Mouse (Mus musculus): Measurements from ENCODE around the gene Actn4. TPM values are rescaled to one million over a fixed set of nuclear protein-coding genes. Genes with fewer than 3 reads are reported as not detected.

The Actn4 gene
- polyA plus RNA-seq, 1 experiment from 2014 or later = 402 TPM

DNA sequence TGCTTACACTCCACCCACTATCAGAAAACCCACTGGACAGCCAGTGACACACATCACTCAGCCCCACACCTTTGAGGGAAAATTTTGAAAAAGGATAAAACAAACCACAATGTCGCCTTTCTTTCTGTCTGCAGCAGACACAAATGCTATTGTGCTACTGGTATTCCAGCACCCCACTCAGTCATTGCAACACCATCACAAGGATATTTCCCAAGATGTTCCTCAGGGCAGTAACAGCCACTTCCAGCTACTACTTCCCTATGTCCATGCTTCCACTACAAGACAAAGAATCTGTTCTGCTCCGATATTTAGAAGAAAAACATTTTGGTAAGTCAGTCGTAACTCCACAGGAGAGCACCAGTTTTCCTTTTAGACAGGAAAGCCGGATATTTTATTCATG, 7.4 kb downstream of the Actn4 start:
- Histone ChIP-seq H3K9ac (ENCODE audit: low read depth, low read length) (no peak overlapping the region), H3K4me2 (ENCODE audit: low read depth, low read length) (no peak overlapping the region), H3K9me3 (ENCODE audit: control insufficient read depth, low read length) (no peaks in the 10 kb centered on the region), H3K4me3 (ENCODE audit: low read length) (no peak overlapping the region), H3K4me1 (ENCODE audit: control insufficient read depth, insufficient read depth, low read length) (peaks cover 79% of the 10 kb centered on the region), H3K36me3 (ENCODE audit: control insufficient read depth, insufficient read depth, low read length) (no peaks in the 10 kb centered on the region), H3K27me3 (replicated peaks; ENCODE audit: control insufficient read depth, insufficient read depth, low read length) (no peaks in the 10 kb centered on the region), H3K27ac (ENCODE audit: low read length) (no peak overlapping the region)
- WGBS = 75% methylated on average over 4 of the region's 4 CpGs
- no peak for ATAC-seq

- peaks cover 83% of the 10 kb centered on the region for H3K4me1 ChIP-seq (ENCODE audit: control insufficient read depth, insufficient read depth, low read length)
- no peak overlapping the region for H3K4me3 ChIP-seq (ENCODE audit: low read length)
- H3K9me3 ChIP-seq (ENCODE audit: control insufficient read depth, low read length) = no peaks in the 10 kb centered on the region
- no peak for ATAC-seq
- H3K4me2 ChIP-seq (ENCODE audit: low read depth, low read length) = no peak overlapping the region
- peak overlapping the region; percentile 81 for H3K27ac ChIP-seq (ENCODE audit: low read length)
- peak overlapping the region; percentile 57 for H3K9ac ChIP-seq (ENCODE audit: low read depth, low read length)
- no peaks in the 10 kb centered on the region for H3K27me3 ChIP-seq (replicated peaks; ENCODE audit: control insufficient read depth, insufficient read depth, low read length)
- H3K36me3 ChIP-seq (ENCODE audit: control insufficient read depth, insufficient read depth, low read length) = peaks cover 3% of the 10 kb centered on the region; the same call in 1 of the 2 replicates
- 17% methylated on average over 2 of the region's 2 CpGs for WGBS
These were observed 8.4 kb downstream of the Actn4 start for GRCm38 (mm10) chr7:28953476-28954376.

DNA sequence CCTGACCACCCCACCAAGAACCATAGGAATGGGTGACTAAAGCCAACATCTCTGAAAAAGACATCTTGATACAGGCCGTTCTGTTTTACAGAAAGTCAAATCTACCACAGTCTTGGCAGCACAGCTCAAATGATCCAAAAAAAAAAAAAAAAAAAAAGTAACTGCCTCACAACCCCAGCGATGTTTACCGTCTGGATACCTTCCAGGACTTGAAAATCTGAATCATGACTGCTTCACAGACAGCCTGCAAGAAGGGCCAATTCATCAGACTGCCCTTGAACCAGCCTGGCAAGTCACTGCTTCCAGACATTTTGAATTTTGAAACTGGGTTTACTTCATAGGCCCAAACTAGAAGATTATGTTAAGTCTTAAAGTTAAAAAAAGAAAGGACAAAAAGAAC, 9.4 kb downstream of the Actn4 start:
- no peak for ATAC-seq
- Histone ChIP-seq H3K9ac (ENCODE audit: low read depth, low read length) (no peak overlapping the region), H3K27me3 (replicated peaks; ENCODE audit: control insufficient read depth, insufficient read depth, low read length) (no peaks in the 10 kb centered on the region), H3K27ac (ENCODE audit: low read length) (peak overlapping the region; percentile 81), H3K4me1 (ENCODE audit: control insufficient read depth, insufficient read depth, low read length) (peaks cover 84% of the 10 kb centered on the region), H3K36me3 (ENCODE audit: control insufficient read depth, insufficient read depth, low read length) (peaks cover 3% of the 10 kb centered on the region; the same call in 1 of the 2 replicates), H3K4me2 (ENCODE audit: low read depth, low read length) (no peak overlapping the region), H3K9me3 (ENCODE audit: control insufficient read depth, low read length) (no peaks in the 10 kb centered on the region), H3K4me3 (ENCODE audit: low read length) (no peak overlapping the region)
- 14% methylated on average over 3 of the region's 3 CpGs for WGBS

DNA sequence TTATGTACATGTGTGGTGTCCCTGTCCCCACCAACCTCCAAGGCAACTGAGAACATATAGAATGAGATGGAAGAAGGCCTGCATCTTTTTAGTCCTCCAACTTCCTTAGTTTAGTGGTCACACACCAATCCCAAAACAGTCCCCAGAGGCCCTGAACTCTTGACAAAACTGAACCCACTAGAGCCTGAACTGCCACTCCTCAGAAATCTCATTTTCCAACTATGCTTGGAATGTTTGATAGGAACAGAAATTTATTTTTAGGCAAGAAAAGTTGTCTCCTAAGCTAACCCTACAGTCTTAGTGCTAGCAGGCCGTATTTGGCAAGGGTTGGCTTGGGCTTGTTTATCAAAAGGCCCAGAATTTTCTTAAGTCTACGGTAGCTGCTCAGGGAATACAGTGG, 10.4 kb downstream of the Actn4 start:
- Histone ChIP-seq H3K4me3 (ENCODE audit: low read length) (no peak overlapping the region), H3K4me1 (ENCODE audit: control insufficient read depth, insufficient read depth, low read length) (peaks cover 84% of the 10 kb centered on the region), H3K4me2 (ENCODE audit: low read depth, low read length) (no peak overlapping the region), H3K36me3 (ENCODE audit: control insufficient read depth, insufficient read depth, low read length) (peaks cover 3% of the 10 kb centered on the region; the same call in 1 of the 2 replicates), H3K9me3 (ENCODE audit: control insufficient read depth, low read length) (no peaks in the 10 kb centered on the region), H3K9ac (ENCODE audit: low read depth, low read length) (peak overlapping the region; percentile 13; the same call in 1 of the 2 replicates), H3K27ac (ENCODE audit: low read length) (peak overlapping the region; percentile 81), H3K27me3 (replicated peaks; ENCODE audit: control insufficient read depth, insufficient read depth, low read length) (no peaks in the 10 kb centered on the region)
- no peak for ATAC-seq
- WGBS = 68% methylated on average over 2 of the region's 2 CpGs

DNA sequence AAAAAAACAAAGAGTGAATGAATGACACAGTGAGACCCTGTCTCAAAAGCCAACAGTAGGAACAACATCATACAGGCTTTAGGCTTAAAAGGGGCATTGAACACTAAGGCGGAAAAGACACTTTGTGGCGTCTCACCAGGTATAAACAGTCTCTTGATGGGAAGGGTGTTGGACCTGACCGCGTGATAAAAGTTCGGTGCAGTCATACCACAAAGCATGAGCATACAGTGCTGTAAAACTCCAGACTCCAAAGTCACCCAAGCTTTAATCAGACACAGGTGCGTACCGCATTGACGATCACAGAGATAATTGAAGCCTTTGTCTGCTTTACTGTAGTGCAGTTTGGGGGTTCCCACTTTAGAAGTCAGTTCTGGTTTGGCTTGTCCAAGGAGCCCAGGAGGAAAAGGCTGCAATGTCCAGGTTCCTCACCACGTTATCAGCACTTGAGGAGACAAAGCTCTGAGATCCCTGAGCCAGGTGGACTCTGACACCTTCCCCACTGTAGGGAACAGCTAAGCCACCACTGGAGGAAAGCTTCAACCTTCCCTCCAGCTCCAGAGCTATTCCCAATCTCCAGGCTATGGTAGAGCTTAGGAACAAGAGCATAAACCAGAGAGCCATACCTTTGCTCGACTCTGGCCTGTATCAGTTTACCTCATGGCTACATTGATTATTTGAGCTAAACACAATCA, 11.6 kb downstream of the Actn4 start:
- H3K4me3 ChIP-seq (ENCODE audit: low read length) = no peak overlapping the region

GRCm38 (mm10) chr7:28949298-28949697, 12.8 kb downstream of the Actn4 start:
- peak overlapping the region; percentile 81; the same call in 1 of the 2 replicates for H3K27ac ChIP-seq (ENCODE audit: low read length)
- no peak overlapping the region for H3K4me3 ChIP-seq (ENCODE audit: low read length)
- peak overlapping the region; percentile 23; the same call in 1 of the 2 replicates for H3K9ac ChIP-seq (ENCODE audit: low read depth, low read length)
- WGBS = 55% methylated on average over 2 of the region's 2 CpGs
- peaks cover 3% of the 10 kb centered on the region; the same call in 1 of the 2 replicates for H3K36me3 ChIP-seq (ENCODE audit: control insufficient read depth, insufficient read depth, low read length)
- ATAC-seq = no peak
- H3K4me2 ChIP-seq (ENCODE audit: low read depth, low read length) = no peak overlapping the region
- H3K9me3 ChIP-seq (ENCODE audit: control insufficient read depth, low read length) = no peaks in the 10 kb centered on the region
- no peaks in the 10 kb centered on the region for H3K27me3 ChIP-seq (replicated peaks; ENCODE audit: control insufficient read depth, insufficient read depth, low read length)
- peaks cover 92% of the 10 kb centered on the region for H3K4me1 ChIP-seq (ENCODE audit: control insufficient read depth, insufficient read depth, low read length)

More for the DNA sequence above, 11.6 kb downstream of the Actn4 start:
- 69% methylated on average over 10 of the region's 10 CpGs for WGBS
- H3K4me2 ChIP-seq (ENCODE audit: low read depth, low read length) = peak overlapping the region; percentile 26; the same call in 1 of the 2 replicates
- H3K9me3 ChIP-seq (ENCODE audit: control insufficient read depth, low read length) = no peaks in the 10 kb centered on the region
- peak overlapping the region; percentile 81 for H3K27ac ChIP-seq (ENCODE audit: low read length)
- H3K27me3 ChIP-seq (replicated peaks; ENCODE audit: control insufficient read depth, insufficient read depth, low read length) = no peaks in the 10 kb centered on the region
- H3K9ac ChIP-seq (ENCODE audit: low read depth, low read length) = no peak overlapping the region
- ATAC-seq = peak; percentile 70
- peaks cover 3% of the 10 kb centered on the region; the same call in 1 of the 2 replicates for H3K36me3 ChIP-seq (ENCODE audit: control insufficient read depth, insufficient read depth, low read length)
- peaks cover 85% of the 10 kb centered on the region for H3K4me1 ChIP-seq (ENCODE audit: control insufficient read depth, insufficient read depth, low read length)

DNA sequence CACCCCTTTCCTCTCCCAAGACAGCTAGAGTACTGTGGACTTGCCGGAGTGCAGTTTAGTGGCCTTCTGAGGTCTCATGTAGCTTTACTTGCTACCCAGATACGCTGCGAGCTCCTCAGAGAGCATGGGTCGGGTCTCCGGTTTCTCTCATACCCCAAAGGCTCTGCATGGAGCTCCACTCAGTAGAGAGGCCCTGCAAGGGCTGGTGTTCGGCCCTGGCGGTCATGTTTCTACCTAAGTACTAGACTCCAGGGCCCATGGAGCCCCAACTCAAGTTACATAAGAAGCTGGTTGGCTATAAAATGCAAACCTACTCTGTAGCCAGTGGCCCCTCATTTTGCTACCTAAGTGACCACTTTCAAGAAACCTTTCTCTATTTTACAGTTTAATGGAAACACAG, 13.4 kb downstream of the Actn4 start:
- no peak overlapping the region for H3K4me3 ChIP-seq (ENCODE audit: low read length)
- peaks cover 3% of the 10 kb centered on the region; the same call in 1 of the 2 replicates for H3K36me3 ChIP-seq (ENCODE audit: control insufficient read depth, insufficient read depth, low read length)
- no peak overlapping the region for H3K4me2 ChIP-seq (ENCODE audit: low read depth, low read length)
- H3K9me3 ChIP-seq (ENCODE audit: control insufficient read depth, low read length) = no peaks in the 10 kb centered on the region
- H3K27ac ChIP-seq (ENCODE audit: low read length) = peak overlapping the region; percentile 56; the same call in 1 of the 2 replicates
- H3K9ac ChIP-seq (ENCODE audit: low read depth, low read length) = peak overlapping the region; percentile 8; the same call in 1 of the 2 replicates
- H3K27me3 ChIP-seq (replicated peaks; ENCODE audit: control insufficient read depth, insufficient read depth, low read length) = no peaks in the 10 kb centered on the region
- WGBS = 88% methylated on average over 7 of the region's 7 CpGs
- H3K4me1 ChIP-seq (ENCODE audit: control insufficient read depth, insufficient read depth, low read length) = peaks cover 89% of the 10 kb centered on the region
- ATAC-seq = no peak

DNA sequence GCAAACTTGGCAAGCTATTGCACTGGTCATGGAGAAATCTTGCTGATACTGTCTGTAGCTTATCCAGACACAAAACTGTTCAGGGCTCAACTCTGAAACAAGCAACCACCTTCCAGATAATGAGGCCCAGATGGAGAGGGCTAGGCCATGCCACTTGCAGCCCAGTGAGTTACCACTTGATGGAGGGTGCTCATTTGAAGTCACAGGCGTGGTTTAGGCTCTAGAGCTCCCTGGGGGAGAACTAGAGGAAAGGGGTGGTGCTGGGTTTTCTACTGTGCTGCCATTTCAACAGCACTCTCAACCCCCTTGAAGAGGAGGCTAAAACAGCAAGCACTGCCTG, 15.9 kb downstream of the Actn4 start:
- H3K4me1 ChIP-seq (ENCODE audit: control insufficient read depth, insufficient read depth, low read length) = peaks cover 88% of the 10 kb centered on the region
- peak overlapping the region; percentile 85 for H3K27ac ChIP-seq (ENCODE audit: low read length)
- ATAC-seq = no peak
- H3K9me3 ChIP-seq (ENCODE audit: control insufficient read depth, low read length) = no peaks in the 10 kb centered on the region
- no peak overlapping the region for H3K9ac ChIP-seq (ENCODE audit: low read depth, low read length)
- peaks cover 3% of the 10 kb centered on the region; the same call in 1 of the 2 replicates for H3K36me3 ChIP-seq (ENCODE audit: control insufficient read depth, insufficient read depth, low read length)
- H3K4me3 ChIP-seq (ENCODE audit: low read length) = no peak overlapping the region
- 29% methylated on average over 1 of the region's 1 CpGs for WGBS
- H3K27me3 ChIP-seq (replicated peaks; ENCODE audit: control insufficient read depth, insufficient read depth, low read length) = no peaks in the 10 kb centered on the region
- no peak overlapping the region for H3K4me2 ChIP-seq (ENCODE audit: low read depth, low read length)
